Mouse (Mus musculus) neural tube, embryonic 14.5 days (tissue): Measurements from ENCODE around the gene Tsen54. TPM values are rescaled to one million over a fixed set of nuclear protein-coding genes. Genes with fewer than 3 reads are reported as not detected.

ENCODE experiments used
- ATAC-seq: fragments of 200-750 bp; cut with Nextera tagmentation; 2 replicates; pipeline ENCODE4 v1.8.0; 2017; ENCODE audit warnings: low read depth, mild to moderate bottlenecking, moderate TSS enrichment, moderate library complexity
- H3K27ac ChIP-seq: fragments of 300-500 bp; sonication (generic); 2 replicates; pipeline ENCODE4 v1.5.1; 2014; ENCODE audit warnings: low read depth, mild to moderate bottlenecking, control low read depth, low read length, moderate library complexity, mixed read lengths
- H3K27me3 ChIP-seq: fragments of 300-500 bp; sonication (generic); 2 replicates; pipeline ENCODE4 v1.6.1; 2014; ENCODE audit warnings: low read length; ENCODE audit not compliant: control insufficient read depth, insufficient read depth
- H3K36me3 ChIP-seq: fragments of 300-500 bp; sonication (generic); 2 replicates; pipeline ENCODE4 v1.6.1; 2014; ENCODE audit warnings: low read length, mixed read lengths; ENCODE audit not compliant: control insufficient read depth, insufficient read depth
- H3K4me1 ChIP-seq: fragments of 300-500 bp; sonication (generic); 2 replicates; pipeline ENCODE4 v1.6.1; 2014; ENCODE audit warnings: low read length; ENCODE audit not compliant: control insufficient read depth, insufficient read depth
- H3K4me2 ChIP-seq: fragments of 300-500 bp; sonication (generic); 2 replicates; pipeline ENCODE4 v1.6.1; 2014; ENCODE audit warnings: mild to moderate bottlenecking, low read depth, low read length, control low read depth
- H3K4me3 ChIP-seq: fragments of 300-500 bp; sonication (generic); 2 replicates; pipeline ENCODE4 v1.5.1; 2014; ENCODE audit warnings: low read depth, low read length, control low read depth, mixed read lengths
- H3K9ac ChIP-seq: fragments of 300-500 bp; sonication (generic); replicated peaks from 2 replicates; pipeline ENCODE4 v1.6.1; 2014; ENCODE audit warnings: low read depth, mild to moderate bottlenecking, control low read depth, low read length, mixed read lengths
- H3K9me3 ChIP-seq: fragments of 300-500 bp; sonication (generic); 2 replicates; pipeline ENCODE4 v1.6.1; 2016; ENCODE audit warnings: low read length; ENCODE audit not compliant: control insufficient read depth
- WGBS: fragments of 180-500 bp; shearing (Covaris S2); extraction: QIAGEN DNeasy Blood & Tissue Kit; methylation state at CpG from one replicate; pipeline ENCODE4 v1.1.7; 2014; 5-methylcytosine and 5-hydroxymethylcytosine counted together
- polyA plus RNA-seq: library from polyadenylated mRNA; unstranded; fragments of >200 nt; fragmentation: Nextera tagmentation; extraction: Ambion mirVana; gene quantifications from 2 replicates; pipeline ENCODE4 v1.2.1, GENCODE M21; 2014

Gene Tsen54
- polyA plus RNA-seq, 1 experiment from 2014 or later = 16.8 TPM

DNA sequence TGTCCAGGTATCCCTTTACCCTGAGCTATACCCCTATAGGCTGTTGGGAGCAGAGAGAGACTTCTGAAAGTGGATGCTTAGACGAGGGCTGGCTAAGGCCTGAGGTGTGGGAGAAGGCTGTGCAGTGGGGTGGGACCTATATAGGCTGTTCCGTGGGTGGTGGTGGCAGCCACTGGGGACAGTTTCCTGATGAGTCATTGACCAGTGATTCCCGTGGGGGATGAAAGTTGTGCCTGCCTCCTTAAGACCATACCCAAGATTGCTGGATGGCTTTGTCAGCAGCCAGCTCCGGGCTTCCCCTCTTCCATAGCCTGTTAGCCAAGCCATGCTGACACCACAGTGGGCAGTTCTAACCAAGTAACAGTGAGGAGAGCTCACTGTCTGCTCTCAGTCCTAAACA is 6.5 kb downstream of the Tsen54 start:
- Histone ChIP-seq H3K4me3 (no peak overlapping the region), H3K4me1 (peaks cover 10% of the 10 kb centered on the region; the same call in 1 of the 2 replicates), H3K36me3 (peaks cover 20% of the 10 kb centered on the region), H3K27me3 (peaks cover 10% of the 10 kb centered on the region), H3K9ac (no peak overlapping the region), H3K27ac (no peak overlapping the region), H3K9me3 (no peaks in the 10 kb centered on the region), H3K4me2 (no peak overlapping the region)
- ATAC-seq = no peak
- 87% methylated on average over 4 of the region's 4 CpGs for WGBS

DNA sequence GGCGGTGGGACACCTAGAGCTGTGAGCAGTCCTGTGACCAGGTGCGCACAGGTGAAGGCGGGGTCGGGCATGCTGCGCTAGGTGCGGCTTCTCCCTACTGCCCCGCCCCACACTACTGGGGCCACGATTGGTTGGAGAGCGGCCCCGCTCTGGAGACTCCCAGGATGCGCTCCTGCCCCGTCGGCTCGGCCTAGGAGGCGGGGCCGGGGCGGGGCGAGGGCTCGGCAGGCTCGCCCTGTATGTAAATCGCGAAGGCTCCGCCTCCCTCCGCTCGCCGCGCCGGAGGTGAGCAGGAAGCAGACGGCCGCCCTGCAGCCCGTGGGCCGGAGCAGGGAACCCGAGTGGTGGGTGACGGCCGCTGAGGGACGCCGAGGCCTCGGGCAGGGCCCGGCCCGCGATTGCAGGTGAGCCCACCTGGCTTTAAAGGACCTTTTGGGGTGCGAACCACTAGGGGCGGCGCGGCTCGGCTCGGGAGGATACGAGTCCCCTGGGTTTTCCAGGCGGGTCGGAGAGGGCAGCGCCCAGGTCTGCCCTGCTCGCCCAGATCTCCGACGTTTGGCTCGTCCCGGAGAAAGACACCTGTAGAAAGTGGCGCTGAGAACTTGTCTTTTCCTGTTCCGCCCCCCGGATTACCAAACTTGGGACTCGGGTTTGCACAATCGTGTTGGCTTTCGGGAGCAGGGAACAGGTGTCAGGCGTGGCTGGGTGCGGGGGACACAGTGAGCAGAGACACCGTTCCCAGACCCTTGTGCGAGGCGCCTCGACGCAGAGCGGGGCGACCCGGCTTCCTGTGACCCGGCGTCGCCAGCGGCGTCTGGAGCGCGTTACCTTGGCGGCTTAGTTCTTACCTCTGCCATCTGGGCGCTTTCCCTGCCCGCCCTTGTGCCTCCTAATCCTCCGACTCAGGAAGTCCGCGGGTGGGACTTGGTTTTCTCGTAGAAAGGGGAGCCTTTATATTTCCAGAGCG is 9.5 kb downstream of the Tsen54 start, which contains the start of gene Llgl2:
TSS of gene Llgl2 (plus strand) at position 276 of the 967 bp plus-strand sequence.
- Histone ChIP-seq H3K4me1 (peaks cover 9% of the 10 kb centered on the region; the same call in 1 of the 2 replicates), H3K4me2 (peak within 1 kb of the TSS; percentile 92), H3K36me3 (peaks cover 20% of the 10 kb centered on the region), H3K9ac (peak within 1 kb of the TSS; percentile 55; the same call in 1 of the 2 replicates), H3K9me3 (no peaks in the 10 kb centered on the region), H3K4me3 (peak within 1 kb of the TSS; percentile 51), H3K27me3 (peaks cover 11% of the 10 kb centered on the region), H3K27ac (no peak within 1 kb of the TSS)
- peak; percentile 88; the same call in 1 of the 2 replicates for ATAC-seq
- WGBS = under 1% methylated on average over 86 of the region's 87 CpGs

DNA sequence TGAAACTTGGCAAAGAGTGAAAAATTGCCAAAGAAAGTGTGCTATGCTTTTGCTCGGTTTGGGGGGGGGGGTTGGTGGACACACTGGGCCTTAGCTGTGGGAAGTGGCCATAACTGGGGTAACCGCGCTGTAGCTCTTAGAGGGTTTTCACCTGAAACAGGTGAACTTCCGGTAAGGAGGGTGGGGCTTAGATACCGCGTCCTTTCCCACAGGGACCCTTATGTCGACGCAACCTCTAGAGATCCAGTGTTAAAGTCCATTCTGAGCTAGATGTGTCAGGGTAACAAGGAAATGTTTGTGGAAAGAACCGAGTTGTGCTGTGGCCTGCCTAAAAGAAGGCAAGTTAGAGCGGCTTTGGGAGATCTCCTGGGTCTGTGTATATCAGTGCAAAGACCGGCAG is 10.3 kb downstream of the Tsen54 start:
- Histone ChIP-seq H3K4me2 (peak overlapping the region; percentile 92; the same call in 1 of the 2 replicates), H3K36me3 (peaks cover 20% of the 10 kb centered on the region), H3K9ac (no peak overlapping the region), H3K27me3 (peaks cover 11% of the 10 kb centered on the region), H3K4me1 (peaks cover 9% of the 10 kb centered on the region; the same call in 1 of the 2 replicates), H3K27ac (no peak overlapping the region), H3K4me3 (peak overlapping the region; percentile 51; the same call in 1 of the 2 replicates), H3K9me3 (no peaks in the 10 kb centered on the region)
- no peak for ATAC-seq
- 19% methylated on average over 11 of the region's 11 CpGs for WGBS

DNA sequence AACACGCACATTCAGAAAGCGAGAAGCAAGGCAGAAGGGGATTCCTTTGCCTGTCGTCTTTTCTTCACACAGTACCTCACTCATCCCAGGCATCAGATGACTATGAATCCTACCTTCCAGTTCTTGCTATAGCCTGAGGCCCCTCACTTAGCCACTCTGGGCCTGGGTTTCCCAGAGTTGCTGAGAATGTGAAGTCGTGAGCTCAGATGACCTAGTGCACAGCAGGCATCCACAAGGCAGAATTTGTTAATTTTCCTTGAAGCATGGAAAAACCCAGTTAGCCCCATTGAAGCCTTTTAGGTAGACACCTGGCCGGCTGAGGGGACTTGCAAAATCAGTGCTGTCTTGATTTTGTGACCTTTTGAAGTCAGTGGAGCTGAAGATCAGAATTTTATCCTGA is 12.0 kb downstream of the Tsen54 start:
- no peak overlapping the region for H3K4me3 ChIP-seq
- no peak overlapping the region for H3K27ac ChIP-seq
- peaks cover 11% of the 10 kb centered on the region for H3K27me3 ChIP-seq
- ATAC-seq = no peak
- WGBS = 52% methylated on average over 5 of the region's 5 CpGs
- H3K4me1 ChIP-seq = peaks cover 9% of the 10 kb centered on the region; the same call in 1 of the 2 replicates
- no peak overlapping the region for H3K4me2 ChIP-seq
- H3K9ac ChIP-seq = no peak overlapping the region
- no peaks in the 10 kb centered on the region for H3K9me3 ChIP-seq
- H3K36me3 ChIP-seq = peaks cover 12% of the 10 kb centered on the region

DNA sequence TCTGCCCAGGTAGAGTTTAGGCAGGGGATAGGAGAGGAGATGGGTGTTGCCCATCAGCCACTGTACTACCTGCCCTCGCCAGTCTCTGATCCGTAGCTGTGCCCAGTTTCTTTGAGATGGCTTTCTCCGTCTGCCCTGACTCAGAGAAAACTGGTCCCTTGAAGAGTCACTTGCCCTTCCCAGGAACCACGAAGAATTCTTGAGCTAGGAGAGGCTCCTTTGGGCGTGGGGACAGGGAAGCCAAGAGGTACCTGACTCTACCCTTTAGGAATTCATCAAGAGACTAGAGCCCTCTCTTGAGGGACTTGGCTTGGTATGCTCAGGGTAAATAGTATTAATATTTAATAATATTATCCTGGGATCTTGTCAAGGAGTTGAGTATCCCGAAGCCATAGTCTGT is 13.1 kb downstream of the Tsen54 start:
- Histone ChIP-seq H3K27ac (no peak overlapping the region), H3K4me1 (peaks cover 9% of the 10 kb centered on the region; the same call in 1 of the 2 replicates), H3K4me3 (no peak overlapping the region), H3K36me3 (0 out of 2 replicates have a peak, but pooled peaks cover under 1% of the 10 kb centered on the region), H3K9ac (no peak overlapping the region), H3K4me2 (no peak overlapping the region), H3K9me3 (no peaks in the 10 kb centered on the region), H3K27me3 (peaks cover 11% of the 10 kb centered on the region)
- 87% methylated on average over 6 of the region's 6 CpGs for WGBS
- no peak for ATAC-seq

DNA sequence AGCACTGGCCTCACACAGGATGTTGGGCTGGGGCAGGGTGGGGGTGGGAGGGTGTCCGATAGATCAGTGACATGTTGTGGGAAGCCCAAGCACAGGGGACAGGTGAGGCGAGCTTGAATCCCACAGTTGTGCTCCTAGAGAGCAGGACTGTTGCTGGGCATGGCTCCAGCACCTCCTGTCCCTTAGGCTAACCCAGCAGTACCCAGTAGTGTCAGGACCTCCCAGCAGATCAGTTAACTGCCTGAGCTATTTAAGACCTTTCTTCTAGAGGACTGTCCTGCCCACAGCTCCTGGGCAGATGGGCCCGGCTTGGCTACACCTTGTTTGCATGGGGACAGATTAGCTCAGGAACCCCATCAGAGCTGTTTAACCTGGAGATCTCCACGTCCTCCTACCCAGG is 14.5 kb downstream of the Tsen54 start:
- Histone ChIP-seq H3K9ac (no peak overlapping the region), H3K27me3 (peaks cover 11% of the 10 kb centered on the region), H3K4me3 (no peak overlapping the region), H3K36me3 (no peaks in the 10 kb centered on the region), H3K27ac (no peak overlapping the region), H3K4me2 (no peak overlapping the region), H3K4me1 (peaks cover 8% of the 10 kb centered on the region; the same call in 1 of the 2 replicates), H3K9me3 (no peaks in the 10 kb centered on the region)
- no peak for ATAC-seq
- WGBS = 64% methylated on average over 4 of the region's 4 CpGs

DNA sequence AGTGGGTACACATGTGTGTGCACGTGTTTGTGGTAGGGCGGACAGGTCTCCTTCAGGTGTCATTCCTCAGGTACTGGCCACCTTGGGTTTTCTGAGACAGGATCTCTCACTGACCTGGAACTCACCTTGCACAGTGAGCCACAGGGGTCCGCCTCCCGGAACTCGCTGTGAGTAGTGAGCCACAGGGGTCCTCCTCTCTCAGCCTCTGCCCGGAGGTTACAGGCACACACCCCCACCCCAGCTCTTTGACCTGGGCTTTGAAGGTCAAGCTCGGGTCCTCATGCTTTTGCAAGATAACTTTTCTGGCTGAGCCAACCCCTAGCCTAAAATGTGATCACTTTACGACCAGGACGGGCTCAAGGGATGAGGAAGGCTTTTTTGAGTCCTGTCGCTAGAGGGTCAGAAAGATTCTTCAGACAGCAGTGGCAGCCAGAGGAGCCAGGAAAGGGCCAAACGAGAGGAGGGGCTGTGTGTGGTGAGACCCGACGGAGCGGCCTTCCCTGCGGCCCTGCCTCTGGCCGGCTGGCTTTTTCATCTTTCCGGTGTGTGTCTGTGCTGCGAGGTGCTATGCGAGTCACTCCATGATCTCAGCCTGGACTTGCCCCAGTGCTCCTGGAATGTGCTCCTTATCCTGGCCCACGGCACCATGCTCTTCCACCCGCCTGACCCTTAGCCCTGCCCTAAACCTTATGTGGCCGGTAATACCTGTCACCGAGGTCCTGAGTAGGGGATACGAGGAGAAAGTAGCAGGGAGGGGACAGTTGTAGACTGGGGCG is 16.2 kb downstream of the Tsen54 start:
- Histone ChIP-seq H3K9ac (no peak overlapping the region), H3K4me3 (no peak overlapping the region), H3K4me1 (peaks cover 3% of the 10 kb centered on the region; the same call in 1 of the 2 replicates), H3K4me2 (no peak overlapping the region), H3K9me3 (no peaks in the 10 kb centered on the region), H3K27me3 (peaks cover 4% of the 10 kb centered on the region; the same call in 1 of the 2 replicates), H3K36me3 (no peaks in the 10 kb centered on the region), H3K27ac (no peak overlapping the region)
- no peak for ATAC-seq
- 22% methylated on average over 25 of the region's 25 CpGs for WGBS

DNA sequence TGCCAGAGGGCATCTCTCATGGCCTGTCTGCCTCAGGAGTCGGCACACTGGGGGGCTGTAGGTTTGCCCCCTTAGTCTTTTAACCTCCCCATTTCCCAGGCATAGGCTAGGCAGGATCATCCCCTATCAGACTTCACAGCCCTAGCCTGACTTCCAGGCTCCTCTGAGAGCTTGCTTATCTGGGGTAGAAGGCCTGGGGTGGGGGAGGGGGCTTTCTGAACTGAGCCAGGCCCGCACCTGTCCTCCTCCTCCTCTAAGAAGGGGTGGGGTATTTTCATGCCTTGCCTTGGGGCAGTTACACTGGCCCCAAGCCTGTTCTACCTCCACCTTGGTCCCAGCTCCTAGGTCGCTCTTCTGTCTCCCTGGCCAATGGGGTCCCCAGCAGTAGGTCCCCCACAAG is 17.0 kb downstream of the Tsen54 start:
- no peaks in the 10 kb centered on the region for H3K36me3 ChIP-seq
- peaks cover 3% of the 10 kb centered on the region; the same call in 1 of the 2 replicates for H3K4me1 ChIP-seq
- H3K4me2 ChIP-seq = no peak overlapping the region
- H3K4me3 ChIP-seq = no peak overlapping the region
- H3K9me3 ChIP-seq = no peaks in the 10 kb centered on the region
- H3K27me3 ChIP-seq = no peaks in the 10 kb centered on the region
- no peak overlapping the region for H3K9ac ChIP-seq
- WGBS = 48% methylated on average over 3 of the region's 3 CpGs
- no peak for ATAC-seq
- no peak overlapping the region for H3K27ac ChIP-seq
